Mouse (Mus musculus): ENCODE data around the gene Cdk15.

Cdk15 gene

DNA sequence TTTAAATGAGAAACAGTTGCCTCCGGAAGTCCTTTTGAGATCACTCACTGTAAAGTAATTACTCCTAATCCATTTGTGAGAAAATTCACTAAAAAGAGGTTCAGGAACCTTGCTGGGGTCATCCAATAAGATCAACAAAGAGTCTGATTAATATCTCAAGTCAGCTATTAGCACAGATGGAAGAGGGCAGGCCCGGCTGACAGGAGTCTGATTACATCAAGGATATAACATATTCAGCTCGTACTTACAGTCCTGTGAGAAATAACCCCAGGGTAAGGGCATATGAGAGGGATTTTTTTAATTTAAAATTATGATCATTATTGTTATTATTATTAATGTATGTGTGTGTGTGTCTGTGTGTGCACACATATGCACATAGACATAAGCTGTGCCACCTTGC lies 15.5 kb downstream of the Cdk15 start:
- no peak for DNase-seq (ENCODE audit: low spot score in 2 of 2)

DNA sequence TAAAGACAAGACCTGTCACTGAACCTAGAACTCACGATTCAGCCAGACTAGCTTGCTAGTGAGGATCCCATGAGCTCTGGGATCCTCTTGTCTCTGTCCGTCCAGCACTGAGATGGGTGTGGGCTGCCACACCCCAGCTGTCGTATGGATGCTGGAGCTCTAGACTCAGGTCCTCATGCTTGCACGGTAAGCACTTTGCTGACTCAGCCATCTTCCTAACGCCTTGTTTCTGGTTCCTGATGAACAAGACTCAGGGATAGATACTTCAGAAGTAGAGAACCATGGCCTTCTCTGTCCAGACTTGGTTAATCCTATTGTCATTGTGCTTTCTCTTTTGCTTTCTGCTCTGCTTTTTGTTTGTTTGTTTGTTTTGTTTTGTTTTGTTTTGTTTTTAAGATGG lies 29.2 kb downstream of the Cdk15 start:
- no peak for DNase-seq (ENCODE audit: low spot score in 2 of 2)

DNA sequence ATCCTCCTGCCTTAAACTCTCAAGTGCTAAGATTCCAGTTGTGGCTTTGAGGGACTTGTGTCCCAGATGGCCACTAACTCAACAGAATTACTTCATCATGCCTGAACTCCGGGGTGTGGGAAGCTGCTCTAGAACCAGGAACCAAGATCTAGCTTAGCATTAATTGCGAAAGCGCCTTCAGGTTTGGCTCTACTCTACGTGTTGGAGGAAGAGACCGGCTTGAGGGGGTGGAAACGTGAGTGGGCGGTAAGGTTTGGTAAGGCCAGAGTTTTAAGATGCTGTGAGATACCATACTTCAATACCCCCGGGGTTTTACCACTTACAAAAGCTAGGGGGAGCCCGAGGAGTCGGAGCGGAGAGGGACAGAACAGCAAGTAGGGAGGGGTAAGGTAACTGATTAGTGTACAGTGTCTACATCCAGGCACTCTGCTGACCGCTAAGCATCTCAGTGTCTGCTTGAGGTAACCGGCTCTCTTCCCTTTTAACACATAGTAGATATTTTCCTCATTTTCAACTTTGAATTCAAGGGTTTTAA lies 29.7 kb downstream of the Cdk15 start:
- no peak for DNase-seq (ENCODE audit: low spot score in 2 of 2)

DNA sequence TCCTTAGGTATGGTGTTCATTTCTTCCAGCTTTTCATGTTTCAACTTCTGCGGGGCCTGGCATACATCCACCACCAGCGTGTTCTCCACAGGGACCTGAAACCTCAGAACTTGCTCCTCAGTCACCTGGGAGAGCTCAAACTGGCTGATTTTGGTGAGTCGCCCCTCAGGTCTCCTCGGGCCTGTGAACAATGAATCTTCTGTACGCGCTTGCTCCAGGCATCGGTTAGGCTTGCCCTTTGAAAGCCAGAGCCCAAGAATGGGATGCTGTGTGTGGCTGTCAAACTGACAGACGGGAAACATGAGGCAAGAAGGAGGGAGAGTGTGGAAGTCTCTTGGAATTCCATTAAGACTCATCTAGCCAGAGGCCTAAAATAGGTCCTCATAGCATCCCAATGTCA lies 31.0 kb downstream of the Cdk15 start:
- DNase-seq (ENCODE audit: low spot score in 2 of 2), result no peak

DNA sequence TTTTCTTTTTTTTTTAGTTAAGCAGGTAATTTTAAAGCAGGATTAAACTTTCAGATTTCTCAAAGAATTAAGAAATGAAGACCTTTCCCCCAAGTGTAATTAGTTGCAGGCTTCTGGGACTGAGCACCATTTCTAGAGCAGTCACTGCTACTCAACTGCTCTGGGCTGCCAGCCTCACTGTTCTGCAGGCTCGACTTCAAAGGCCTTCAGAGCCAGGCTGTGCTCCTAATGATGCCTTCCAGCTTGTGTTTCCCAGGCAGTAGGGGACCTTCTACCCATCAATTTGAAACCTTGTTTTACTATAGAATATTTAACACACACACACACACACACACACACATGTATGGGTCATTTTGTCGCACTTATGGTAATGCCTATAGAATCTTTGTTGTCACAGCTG lies 34.9 kb downstream of the Cdk15 start:
- no peak for DNase-seq (ENCODE audit: low spot score in 2 of 2)

DNA sequence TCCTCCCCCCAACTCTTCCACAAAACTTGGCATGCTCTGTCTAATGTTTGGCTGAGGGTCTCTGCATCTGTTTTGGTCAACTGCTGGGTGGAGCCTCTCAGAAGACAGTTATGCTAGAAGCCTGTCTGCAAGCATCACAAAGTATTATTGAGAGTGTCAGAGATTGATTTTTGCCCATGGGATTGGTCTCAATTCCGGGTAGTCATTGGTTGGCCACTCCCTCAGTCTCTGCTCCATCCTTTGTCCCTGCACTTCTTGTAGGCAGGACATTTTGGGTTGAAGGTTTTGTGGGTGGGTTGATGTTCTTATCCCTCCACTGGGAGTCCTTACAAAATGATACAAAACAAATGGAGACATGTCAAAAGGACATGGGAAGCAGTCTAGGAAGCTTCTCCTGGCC lies 39.1 kb downstream of the Cdk15 start:
- DNase-seq (ENCODE audit: low spot score in 2 of 2), result no peak

DNA sequence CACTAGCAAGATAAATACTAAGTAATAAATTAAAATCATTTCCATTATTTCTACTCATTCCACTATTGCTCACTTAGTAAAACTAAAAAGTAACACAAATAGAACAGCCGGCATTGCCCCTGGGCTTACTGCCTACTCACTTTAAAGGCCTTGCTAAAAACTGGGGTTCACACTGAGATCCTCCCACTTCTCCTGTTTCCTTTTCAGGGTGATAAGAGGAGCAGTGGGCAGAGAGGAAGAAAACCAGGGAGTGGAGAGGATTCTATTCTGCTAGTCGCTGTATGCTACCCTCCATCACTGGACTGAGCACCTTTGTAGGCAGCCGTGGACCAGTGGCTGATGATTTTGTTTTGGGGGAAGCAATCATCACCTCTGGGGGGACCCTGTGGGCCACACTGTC lies 40.5 kb downstream of the Cdk15 start:
- DNase-seq (ENCODE audit: low spot score in 2 of 2), result no peak

DNA sequence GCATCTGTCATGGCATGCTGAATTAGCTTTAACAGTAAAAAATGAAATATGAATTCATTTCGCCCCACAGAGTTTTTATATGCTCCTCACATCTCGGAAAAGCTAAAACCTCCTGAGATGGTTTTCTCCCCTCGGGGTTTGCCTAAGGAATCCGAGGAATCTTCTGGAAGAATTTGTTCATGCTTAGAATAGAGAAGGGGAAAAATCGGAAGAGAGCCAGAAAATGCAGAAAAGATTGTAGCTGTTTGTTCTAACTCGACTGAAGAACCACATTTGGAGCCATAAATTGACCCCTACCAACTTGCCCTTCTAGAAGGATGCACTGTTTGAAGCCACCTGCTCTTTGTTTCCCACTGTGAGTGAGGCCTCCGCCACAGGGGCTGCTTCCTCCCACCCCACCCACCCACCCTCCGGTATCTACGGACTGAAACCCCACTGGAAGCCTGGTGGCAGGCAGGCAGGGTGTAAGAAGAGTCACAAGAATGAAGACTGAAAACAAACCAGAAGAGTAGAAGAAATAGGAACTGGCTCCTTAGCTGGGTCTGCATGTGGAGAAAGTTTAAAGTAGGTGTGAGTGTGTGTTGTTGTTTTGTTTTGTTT lies 41.9 kb downstream of the Cdk15 start:
- no peak for DNase-seq (ENCODE audit: low spot score in 2 of 2)

DNA sequence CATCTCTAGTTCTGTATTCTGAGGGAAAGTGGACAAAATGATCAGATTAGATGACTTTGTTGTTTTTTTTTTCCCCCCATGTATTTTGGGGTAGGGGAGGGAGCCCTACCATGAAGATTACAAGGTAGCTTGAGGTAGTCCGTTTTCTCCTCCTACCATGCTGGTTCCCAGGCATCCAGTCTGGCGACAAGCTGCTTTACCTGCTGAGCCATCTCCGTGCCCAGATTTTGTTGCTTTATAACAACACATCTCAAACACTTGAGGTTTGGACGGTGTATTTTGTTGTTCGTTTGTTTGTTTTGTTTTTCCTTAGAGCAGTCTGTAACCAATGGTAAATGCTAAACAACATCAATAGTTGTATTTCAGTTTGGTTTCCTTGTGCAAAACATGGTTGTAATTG lies 50.6 kb downstream of the Cdk15 start:
- no peak for DNase-seq (ENCODE audit: low spot score in 2 of 2)

DNA sequence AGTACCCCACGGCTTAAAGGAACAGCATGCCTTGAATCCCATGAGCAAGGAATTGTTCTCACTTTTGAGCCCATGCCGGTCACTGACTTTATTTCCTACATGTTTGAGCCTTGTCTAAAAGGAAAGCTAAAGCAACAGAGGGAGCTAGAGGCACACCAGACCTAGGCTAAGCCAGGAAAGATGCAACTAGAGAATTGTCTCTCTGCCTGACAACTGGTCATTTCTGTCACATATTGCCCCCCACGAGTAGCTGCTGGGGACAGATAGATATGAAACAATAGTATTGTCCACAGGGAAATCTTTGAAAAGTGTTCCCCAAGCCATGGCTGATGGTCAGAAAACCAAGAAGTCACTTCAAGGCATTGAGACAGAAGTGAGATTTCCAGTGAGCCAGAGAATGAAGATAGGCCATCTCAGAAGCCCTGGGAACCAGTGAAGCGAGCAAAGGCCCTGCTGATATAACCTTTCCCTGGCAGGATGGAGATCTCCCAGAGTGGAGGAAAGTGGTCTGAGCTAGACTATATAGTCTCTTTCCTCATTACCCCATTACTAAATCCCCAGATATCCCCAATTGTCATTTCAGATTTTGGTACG lies 54.7 kb downstream of the Cdk15 start:
- DNase-seq (ENCODE audit: low spot score in 2 of 2), result no peak

DNA sequence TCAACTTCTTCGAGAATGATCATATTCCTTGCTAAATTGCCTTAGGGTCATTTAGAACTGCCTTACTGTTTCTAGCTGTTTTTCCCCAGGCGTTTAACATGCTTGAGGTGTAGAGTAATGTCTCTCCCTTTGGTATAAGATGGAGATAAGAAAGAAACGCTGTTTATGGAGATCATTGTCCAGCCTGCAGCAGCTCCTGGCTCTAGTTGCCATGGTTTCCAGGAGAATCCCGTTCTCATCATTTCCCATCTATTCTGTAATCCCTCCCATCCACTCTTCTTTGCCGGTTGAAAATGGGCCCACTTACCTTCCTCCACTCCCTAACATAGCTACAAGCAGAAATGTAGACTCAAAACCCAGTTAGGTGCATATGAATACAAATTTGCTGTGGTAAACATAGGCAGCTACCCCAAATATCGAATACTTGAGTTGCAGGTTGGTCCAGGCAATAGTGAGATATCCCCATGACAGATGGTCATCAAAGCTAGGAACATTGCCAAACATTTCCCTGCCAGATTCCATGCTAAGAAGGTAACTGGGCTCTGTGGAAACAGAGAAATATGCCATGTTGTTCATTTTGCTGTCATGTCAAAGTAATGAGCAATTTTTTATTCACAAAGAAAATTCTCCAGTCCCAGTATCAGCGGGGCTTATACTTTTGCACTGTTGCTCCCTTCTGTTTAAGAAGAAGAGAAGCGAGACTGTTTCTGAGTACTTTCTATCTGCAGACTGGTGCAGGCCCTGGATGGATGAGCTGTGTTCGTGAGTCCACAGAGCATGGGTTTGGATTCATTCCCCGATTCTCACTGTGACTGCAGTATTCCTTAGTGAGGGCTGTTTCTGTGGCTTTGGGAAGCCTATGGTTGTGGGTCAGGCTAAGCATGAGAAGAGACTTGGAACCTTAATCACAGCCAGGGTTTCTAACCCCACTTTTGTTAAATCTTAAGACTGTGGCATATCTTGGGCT lies 55.8 kb downstream of the Cdk15 start:
- no peak for DNase-seq (ENCODE audit: low spot score in 2 of 2)

DNA sequence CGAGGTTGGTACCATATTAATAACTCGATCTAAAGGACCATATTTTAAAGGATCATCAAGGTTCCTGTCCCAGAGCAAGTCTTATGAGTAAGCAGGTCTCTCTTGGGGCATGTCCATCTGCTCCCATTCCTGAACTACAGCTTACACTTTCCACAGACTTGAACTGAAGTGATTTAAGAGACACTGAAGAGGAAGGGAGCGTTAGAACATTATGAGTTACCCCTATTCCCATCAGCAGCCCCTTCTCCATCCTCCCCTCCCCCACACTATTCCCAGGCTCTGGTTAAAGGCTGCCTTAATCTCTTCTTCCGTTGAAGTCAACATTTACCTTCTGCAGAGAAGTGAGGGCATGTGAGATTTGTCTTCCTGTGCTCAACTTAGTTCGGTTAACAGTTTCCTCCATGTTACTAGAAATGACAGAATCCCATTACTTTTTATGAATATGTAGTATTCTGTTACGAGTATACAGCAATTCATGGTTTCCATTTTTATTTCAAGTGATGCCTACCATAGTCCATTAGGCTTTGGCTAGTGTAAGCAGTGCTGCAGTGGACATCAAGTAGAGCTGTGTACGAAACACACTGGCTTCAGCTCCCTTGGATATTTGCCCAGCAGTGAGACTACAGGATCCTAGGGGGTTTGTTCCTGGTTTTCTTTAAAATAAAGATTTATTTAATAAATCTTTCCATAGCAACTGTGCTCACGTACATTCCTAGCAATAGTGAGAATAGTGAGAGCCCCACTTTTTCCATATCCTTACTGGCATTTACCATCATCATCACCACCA lies 56.6 kb downstream of the Cdk15 start:
- DNase-seq (ENCODE audit: low spot score in 2 of 2), result no peak

DNA sequence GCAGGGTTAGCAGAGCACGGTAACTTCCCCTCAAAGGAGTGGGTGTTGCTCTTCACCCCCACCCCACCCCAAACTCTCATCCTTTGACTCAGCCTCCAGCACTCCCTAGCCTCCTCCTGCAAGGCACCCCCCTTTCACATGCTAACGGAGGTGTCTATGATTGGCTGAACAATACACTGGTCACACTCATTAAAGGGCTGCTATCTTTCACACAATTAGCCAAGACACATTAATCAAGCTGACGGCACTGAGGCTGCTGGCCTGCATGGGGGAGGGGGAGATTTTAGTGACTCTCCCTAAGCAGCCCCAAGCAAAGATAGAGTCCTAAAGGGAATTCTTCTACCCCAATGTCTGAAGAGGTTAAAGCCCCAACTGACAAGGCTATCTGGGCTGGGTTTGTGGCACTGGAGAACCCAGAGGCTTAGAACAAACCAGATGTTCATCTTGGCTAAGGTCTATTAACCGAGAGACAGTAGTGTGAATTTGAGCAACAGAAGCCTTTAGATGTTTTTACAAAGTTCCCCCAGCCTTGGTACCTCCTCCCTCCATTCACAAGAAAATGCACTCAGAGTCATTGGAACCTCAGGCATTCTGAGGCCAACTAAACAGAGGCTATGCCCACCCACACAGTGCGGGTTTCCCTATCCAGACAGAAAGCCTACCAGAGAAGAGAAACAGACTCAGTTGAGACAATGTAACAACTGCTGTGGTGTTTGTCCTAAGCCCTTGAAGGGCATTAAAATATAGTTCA lies 58.5 kb downstream of the Cdk15 start:
- no peak for DNase-seq (ENCODE audit: low spot score in 2 of 2)

DNA sequence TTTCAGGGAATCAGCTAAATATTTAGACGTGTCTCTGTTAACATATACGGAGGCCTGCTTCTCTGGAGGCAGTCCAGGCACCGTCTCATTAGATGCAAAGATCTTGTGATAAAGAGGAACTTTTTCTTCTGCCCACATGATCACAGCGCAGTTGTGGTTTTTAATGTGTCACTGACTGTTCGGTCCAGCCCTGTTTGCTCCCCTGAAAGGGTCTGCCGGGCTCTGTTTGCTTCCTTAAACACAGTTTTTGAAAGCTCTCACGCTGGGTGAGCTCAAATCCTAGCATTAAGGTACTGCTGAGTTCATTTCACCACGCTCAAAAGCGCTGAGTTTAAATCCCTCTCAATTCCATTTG lies 59.3 kb downstream of the Cdk15 start:
- DNase-seq (ENCODE audit: low spot score in 2 of 2), result no peak

DNA sequence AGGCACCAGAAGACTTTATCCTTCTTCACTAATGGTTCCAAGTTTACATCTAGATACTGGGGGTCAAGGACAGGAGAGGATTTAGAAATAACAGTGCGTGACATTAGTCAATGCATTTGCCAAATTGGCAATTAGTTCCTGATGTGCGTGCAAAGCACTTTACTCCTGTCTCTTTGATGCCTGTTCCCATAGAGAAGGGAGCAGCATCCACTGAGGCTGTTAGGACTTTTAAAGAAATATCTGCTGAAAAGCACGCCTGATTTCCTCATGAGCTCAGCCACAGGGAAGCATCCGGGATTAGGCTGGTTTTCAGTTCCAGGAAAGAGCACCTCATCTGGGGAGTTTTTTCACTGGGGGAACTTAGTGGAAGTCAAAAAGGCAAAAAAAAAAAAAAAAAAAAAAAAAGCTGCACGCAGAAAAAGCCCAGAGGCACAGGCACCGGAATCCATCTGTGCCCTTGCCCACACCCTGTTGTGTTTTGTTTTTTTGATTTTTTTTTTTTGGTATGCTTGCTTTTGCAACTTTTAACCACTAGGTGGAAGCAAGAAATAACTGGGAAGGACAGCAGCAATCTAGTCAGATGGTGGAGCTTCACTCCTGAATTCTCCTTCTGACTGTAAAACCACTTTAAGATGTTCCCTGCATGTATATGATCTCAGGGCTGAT lies 59.8 kb downstream of the Cdk15 start:
- DNase-seq (ENCODE audit: low spot score in 2 of 2), result no peak

DNA sequence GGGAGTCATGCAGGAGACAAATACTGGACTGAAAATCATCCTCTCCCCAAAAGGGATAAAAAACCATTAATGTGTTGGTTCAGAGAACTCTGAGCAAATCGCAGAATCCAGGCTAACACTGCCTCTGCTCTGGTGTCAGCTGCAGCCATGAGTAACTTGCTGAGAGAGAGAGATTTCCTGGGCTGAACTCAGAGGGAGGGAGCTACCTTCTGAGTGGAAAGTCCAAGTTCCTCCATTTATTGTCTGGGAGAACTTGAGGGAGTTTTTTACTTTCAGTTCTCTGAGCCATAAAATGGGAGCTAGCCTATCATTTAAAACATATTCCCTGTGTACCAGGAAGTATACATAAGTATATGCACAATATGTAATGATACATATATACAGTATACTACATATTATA lies 60.7 kb downstream of the Cdk15 start:
- no peak for DNase-seq (ENCODE audit: low spot score in 2 of 2)

DNA sequence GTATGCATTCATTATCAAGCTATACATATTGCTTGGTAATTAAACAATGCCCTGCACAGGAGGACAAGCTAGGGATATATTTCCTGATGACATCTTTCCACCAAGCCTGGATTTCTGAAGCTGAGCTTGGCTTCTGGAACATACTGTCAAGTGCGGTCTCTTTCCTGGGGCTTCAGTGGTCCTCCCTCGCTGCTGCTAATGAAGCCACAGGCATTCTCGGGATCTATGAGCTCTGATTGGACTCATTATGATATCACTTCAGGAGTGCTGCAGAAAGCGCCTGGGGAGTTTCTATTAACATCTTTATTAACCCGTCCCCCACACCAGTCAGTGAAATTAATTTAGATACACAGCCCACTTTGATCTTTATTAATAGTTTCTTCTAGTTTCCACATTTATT lies 62.2 kb downstream of the Cdk15 start:
- DNase-seq (ENCODE audit: low spot score in 2 of 2), result no peak

DNA sequence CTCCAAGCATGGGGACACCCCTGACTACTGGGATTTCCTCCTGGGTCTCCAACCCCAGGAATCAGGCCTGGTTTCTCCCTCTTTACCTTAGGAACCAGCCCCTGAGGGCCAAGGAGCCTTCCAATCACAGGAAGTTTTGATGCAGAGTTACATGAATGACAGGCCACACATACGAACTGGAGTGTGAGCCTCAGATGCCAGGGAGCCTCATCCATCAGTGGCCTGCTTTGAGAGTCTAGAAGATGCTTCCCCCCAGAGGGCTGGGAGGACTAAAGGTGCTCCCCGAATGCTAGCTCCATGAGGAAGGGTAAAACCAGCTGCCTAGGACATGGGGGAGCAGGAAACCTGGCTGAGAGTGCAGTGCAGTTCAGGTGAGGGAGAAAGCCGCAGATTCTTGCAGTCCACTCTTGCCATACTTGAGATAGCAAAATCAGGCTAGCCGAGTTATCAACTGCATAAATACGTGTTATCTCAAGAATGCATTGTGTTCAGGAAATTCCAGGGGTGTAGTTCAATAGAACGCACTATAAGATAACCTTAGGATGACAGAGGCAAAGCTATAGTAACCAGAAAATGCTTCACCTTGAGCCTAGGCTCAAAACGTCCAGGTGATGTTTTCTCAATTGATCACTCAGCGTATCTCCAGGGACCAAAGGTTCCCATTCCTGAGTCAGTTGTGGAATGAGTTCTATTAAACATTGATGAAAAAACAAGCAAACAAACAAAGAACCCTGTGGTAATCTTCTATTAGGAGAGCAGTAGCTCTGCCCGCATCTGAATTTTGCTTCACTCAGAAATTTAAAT lies 64.6 kb downstream of the Cdk15 start:
- no peak for DNase-seq (ENCODE audit: low spot score in 2 of 2)

DNA sequence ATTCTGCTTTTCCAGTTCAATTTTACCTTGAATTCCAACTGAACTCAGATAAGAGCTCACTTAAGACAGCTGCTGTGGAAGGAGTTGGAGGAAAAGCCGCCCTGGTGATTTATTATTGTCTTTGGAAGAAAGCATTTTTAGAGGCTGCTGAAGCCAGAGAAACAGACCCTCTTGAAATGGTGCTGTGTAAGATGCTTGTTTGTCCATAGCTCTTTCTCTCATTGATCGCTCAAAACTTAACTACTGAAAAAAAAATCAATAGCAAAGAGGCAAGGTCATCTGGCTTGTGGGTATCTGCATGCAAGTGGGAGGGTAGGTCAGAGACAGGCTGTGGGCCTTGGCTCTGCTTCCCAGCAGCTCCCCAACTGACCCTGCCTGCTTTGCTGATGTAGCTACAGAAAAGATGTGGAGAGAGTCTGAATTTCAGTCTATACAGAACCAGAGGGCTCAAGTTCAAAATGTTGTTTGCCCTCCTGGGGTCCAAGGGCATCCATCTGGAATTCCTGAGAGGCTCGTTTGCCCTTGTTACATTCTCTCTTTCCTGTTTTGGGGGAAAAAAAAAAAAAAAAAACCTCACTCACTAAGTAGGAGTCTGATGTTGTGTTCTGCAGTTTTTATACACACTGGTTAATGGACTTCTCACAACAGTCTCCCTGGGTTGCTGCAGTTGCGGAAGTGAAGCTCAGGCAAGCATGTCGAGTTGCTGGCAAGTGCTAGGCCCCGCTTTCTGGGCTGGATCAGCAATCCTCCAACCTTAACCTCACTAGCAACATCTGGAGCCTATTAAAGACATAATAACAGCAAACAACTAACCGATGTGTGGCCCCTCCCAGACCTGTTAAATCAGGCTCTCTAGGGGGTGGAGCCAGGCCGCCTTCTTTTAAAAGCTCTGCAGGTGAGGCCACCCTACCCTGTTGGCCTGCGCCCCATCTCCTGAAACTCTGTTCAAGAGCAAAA lies 65.5 kb downstream of the Cdk15 start:
- no peak for DNase-seq (ENCODE audit: low spot score in 2 of 2)
